Mouse (Mus musculus) lung, postnatal 0 days (tissue): Measurements from ENCODE around the gene Th. TPM values are rescaled to one million over a fixed set of nuclear protein-coding genes. Genes with fewer than 3 reads are reported as not detected.

Source experiments
- ATAC-seq: fragments of 200-750 bp; cut with Nextera tagmentation; 2 replicates; pipeline ENCODE4 v1.8.0; 2017; ENCODE audit warnings: moderate library complexity
- DNase-seq: peaks from one replicate; pipeline ENCODE4 v3.0.0-alpha.2; 2016; ENCODE audit warnings: low spot score
- H3K27ac ChIP-seq: fragments of 300-500 bp; sonication (generic); 2 replicates; pipeline ENCODE4 v1.5.1; 2014; ENCODE audit warnings: antibody characterized with exemption, mild to moderate bottlenecking, low read length, mixed read lengths
- H3K27me3 ChIP-seq: fragments of 300-500 bp; sonication (generic); replicated peaks from 2 replicates; pipeline ENCODE4 v1.6.1; 2014; ENCODE audit warnings: low read length, mixed read lengths; ENCODE audit not compliant: insufficient read depth
- H3K36me3 ChIP-seq: fragments of 300-500 bp; sonication (generic); 2 replicates; pipeline ENCODE4 v1.6.1; 2014; ENCODE audit warnings: low read length, mixed read lengths; ENCODE audit not compliant: insufficient read depth
- H3K4me1 ChIP-seq: fragments of 300-500 bp; sonication (generic); 2 replicates; pipeline ENCODE4 v1.6.1; 2014; ENCODE audit warnings: antibody characterized with exemption, low read depth, low read length, mixed read lengths; ENCODE audit not compliant: insufficient read depth
- H3K4me2 ChIP-seq: fragments of 300-500 bp; sonication (generic); replicated peaks from 2 replicates; pipeline ENCODE4 v1.6.1; 2014; ENCODE audit warnings: low read depth, mild to moderate bottlenecking, low read length, moderate library complexity, mixed read lengths
- H3K4me3 ChIP-seq: fragments of 300-500 bp; sonication (generic); 2 replicates; pipeline ENCODE4 v1.5.1; 2014; ENCODE audit warnings: low read depth, low read length
- H3K9ac ChIP-seq: fragments of 300-500 bp; sonication (generic); replicated peaks from 2 replicates; pipeline ENCODE4 v1.6.1; 2014; ENCODE audit warnings: low read depth, mild to moderate bottlenecking
- H3K9me3 ChIP-seq: fragments of 300-500 bp; sonication (generic); 2 replicates; pipeline ENCODE4 v1.6.1; 2016; ENCODE audit warnings: low read length, mixed read lengths
- CTCF ChIP-seq: IDR thresholded peaks from 2 replicates; pipeline ENCODE4 v1.5.1; 2016; ENCODE audit warnings: antibody characterized with exemption, mild to moderate bottlenecking
- EP300 ChIP-seq: IDR thresholded peaks from 2 replicates; pipeline ENCODE4 v1.6.1; 2016; ENCODE audit warnings: antibody characterized with exemption, mild to moderate bottlenecking, control low read depth
- WGBS: fragments of 180-500 bp; shearing (Covaris S2); extraction: QIAGEN DNeasy Blood & Tissue Kit; methylation state at CpG from one replicate; pipeline ENCODE4 v1.1.7; 2014; 5-methylcytosine and 5-hydroxymethylcytosine counted together
- polyA plus RNA-seq: library from polyadenylated mRNA; unstranded; fragments of >200 nt; fragmentation: Nextera tagmentation; extraction: Ambion mirVana; gene quantifications from 2 replicates; pipeline ENCODE4 v1.2.1, GENCODE M21; 2015

The Th gene
- polyA plus RNA-seq, 1 experiment from 2014 or later = 0.08 TPM

DNA sequence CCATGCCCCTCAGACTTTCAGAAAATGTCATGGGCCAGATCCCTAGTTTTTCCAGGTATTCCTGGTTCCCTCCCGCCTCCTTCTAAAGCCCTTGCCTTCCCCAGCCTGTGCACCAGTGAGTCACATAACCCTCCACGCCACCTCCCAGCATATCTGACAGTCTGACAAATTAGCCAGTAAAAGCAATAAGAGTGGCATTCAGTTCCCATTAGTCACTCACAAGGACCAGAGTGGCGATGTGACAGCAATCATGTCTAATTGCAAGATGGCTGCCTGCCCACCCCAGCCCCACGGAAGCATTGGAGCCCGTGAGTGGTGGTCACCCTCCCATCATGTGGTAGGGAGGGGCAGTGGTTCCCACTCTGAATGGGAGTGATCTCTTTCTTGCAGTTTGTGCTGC, 25.3 kb downstream of the Th start:
- no peaks in the 10 kb centered on the region for H3K4me1 ChIP-seq
- H3K4me2 ChIP-seq = no peak overlapping the region
- no peak overlapping the region for H3K4me3 ChIP-seq
- H3K9ac ChIP-seq = no peak overlapping the region
- H3K9me3 ChIP-seq = no peaks in the 10 kb centered on the region
- ATAC-seq (no peak), DNase-seq (no peak)
- TF ChIP-seq CTCF (no peak), EP300 (no peak)
- no peaks in the 10 kb centered on the region for H3K27me3 ChIP-seq
- no peak overlapping the region for H3K27ac ChIP-seq
- H3K36me3 ChIP-seq = no peaks in the 10 kb centered on the region
- 52% methylated on average over 5 of the region's 5 CpGs for WGBS

DNA sequence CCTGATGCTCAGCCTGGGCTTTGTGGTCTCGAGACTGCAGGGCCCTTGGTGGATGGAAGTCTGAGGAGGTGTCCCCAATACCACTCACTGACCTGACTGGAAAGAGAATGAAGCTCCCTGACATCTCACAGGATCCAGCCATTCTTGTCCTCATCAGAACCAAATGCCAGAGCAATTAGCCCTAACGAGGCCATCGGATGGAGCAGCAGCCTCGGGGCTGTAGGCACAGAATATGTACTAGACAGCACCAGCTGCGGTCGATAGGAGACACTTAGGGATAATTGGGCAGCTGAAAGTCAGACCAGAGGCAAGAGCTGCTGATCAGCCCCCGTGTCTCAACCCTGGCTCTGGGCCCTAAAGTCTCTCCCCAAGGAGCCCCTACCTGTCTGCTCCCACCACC, 26.6 kb downstream of the Th start:
- Histone ChIP-seq H3K27ac (no peak overlapping the region), H3K4me2 (no peak overlapping the region), H3K9me3 (no peaks in the 10 kb centered on the region), H3K36me3 (no peaks in the 10 kb centered on the region), H3K9ac (no peak overlapping the region), H3K4me1 (no peaks in the 10 kb centered on the region), H3K27me3 (no peaks in the 10 kb centered on the region), H3K4me3 (no peak overlapping the region)
- no peak for DNase-seq
- ATAC-seq = no peak
- TF ChIP-seq CTCF = no peak
- no peak for TF ChIP-seq EP300
- WGBS = 66% methylated on average over 7 of the region's 7 CpGs

DNA sequence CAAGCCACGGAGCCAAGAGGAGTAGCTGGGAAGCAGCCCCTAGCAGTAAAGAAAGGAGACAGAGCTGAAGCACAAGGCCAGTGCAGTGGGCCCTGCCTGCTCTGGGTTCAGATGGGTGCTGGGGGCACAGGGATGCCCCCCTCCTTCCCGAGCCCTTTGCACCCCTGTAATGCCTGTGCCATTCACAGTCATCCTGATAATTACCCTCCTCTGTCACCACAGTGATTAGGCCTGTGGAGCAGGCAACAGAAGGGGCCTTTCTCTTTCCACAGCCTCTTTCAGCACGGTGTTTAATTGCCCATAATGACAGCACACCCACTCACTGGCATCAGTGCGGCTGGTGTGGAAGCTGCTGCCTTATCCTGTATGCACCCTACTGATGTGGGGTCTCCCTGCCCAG, 28.0 kb downstream of the Th start:
- Histone ChIP-seq H3K4me1 (no peaks in the 10 kb centered on the region), H3K27me3 (no peaks in the 10 kb centered on the region), H3K27ac (no peak overlapping the region), H3K9ac (no peak overlapping the region), H3K9me3 (no peaks in the 10 kb centered on the region), H3K4me3 (no peak overlapping the region), H3K36me3 (no peaks in the 10 kb centered on the region), H3K4me2 (no peak overlapping the region)
- DNase-seq = no peak
- WGBS = 36% methylated on average over 4 of the region's 4 CpGs
- no peak for ATAC-seq
- TF ChIP-seq CTCF = no peak
- TF ChIP-seq EP300 = no peak

DNA sequence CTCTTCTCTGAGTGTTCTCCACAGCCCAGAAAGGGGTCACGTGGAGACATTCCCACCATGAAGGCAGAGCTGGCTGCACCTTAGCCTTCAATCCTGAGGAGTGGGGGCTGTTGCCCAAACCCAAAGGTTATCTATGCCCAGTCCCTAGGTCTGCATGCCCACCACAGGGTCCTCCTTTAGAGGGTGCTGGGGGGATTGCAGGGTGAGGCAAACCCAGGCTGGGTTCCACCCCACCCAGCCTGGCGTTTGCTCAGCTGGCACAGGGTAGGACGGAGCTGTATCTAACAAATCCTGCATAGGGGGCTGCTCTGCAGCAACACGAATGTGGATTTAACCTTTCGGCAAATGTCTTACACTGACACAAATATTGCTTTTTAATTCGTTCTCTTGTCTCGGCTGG, 29.2 kb downstream of the Th start:
- H3K27me3 ChIP-seq = no peaks in the 10 kb centered on the region
- no peaks in the 10 kb centered on the region for H3K9me3 ChIP-seq
- no peaks in the 10 kb centered on the region for H3K36me3 ChIP-seq
- no peaks in the 10 kb centered on the region for H3K4me1 ChIP-seq
- H3K4me3 ChIP-seq = no peak overlapping the region
- ATAC-seq = no peak
- TF ChIP-seq EP300 = no peak
- no peak for TF ChIP-seq CTCF
- no peak for DNase-seq
- H3K9ac ChIP-seq = no peak overlapping the region
- no peak overlapping the region for H3K27ac ChIP-seq
- 54% methylated on average over 7 of the region's 7 CpGs for WGBS
- no peak overlapping the region for H3K4me2 ChIP-seq

DNA sequence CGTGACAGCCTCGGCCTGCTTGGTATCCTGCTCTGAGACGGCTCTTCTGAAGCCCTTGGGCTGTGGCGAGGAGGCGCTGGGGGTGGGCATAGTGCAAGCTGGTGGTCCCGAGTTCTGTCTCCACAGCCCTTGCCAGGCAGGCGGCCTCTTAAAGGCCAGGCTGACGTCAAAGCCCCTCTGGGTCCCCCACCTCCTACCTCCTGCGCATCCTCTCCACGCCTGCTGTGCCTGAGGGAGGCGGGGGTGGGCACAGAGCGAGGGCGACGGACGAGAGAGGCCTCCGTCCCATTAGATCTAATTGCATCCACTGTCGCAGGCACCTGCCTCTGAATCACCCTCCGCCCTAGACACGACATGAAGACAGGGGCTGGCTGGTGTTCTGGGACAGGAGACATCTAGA, 31.1 kb downstream of the Th start:
- ATAC-seq = no peak
- Histone ChIP-seq H3K4me2 (no peak overlapping the region), H3K36me3 (no peaks in the 10 kb centered on the region), H3K9ac (no peak overlapping the region), H3K4me3 (no peak overlapping the region), H3K27me3 (no peaks in the 10 kb centered on the region), H3K9me3 (no peaks in the 10 kb centered on the region), H3K4me1 (no peaks in the 10 kb centered on the region), H3K27ac (no peak overlapping the region)
- no peak for DNase-seq
- no peak for TF ChIP-seq CTCF
- no peak for TF ChIP-seq EP300
- 60% methylated on average over 19 of the region's 19 CpGs for WGBS

DNA sequence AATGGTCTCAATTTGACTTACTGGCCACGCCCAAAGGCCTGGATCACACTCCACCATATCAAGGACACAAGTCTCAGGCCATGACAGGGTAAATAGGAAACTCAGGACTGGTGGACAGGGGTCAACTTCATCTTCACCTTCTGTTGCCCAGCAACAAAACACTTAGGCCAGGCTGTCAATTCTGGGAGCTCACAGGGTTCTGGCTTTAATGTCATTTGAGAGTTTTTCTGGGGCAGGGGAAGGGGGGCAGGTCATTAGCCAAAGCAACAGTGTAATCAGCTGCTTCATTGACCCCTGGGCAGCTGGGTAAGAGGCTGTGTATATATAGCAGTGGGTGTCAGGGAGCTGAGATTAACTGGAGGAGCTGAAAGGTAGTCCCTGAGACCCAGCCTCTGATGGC, 33.5 kb downstream of the Th start:
- DNase-seq = no peak
- H3K27ac ChIP-seq = no peak overlapping the region
- H3K4me1 ChIP-seq = no peaks in the 10 kb centered on the region
- ATAC-seq = no peak
- no peak overlapping the region for H3K9ac ChIP-seq
- no peak overlapping the region for H3K4me2 ChIP-seq
- no peaks in the 10 kb centered on the region for H3K9me3 ChIP-seq
- H3K36me3 ChIP-seq = no peaks in the 10 kb centered on the region
- no peaks in the 10 kb centered on the region for H3K27me3 ChIP-seq
- TF ChIP-seq CTCF = no peak
- TF ChIP-seq EP300 = no peak
- 52% methylated on average over 1 of the region's 1 CpGs for WGBS
- H3K4me3 ChIP-seq = no peak overlapping the region

DNA sequence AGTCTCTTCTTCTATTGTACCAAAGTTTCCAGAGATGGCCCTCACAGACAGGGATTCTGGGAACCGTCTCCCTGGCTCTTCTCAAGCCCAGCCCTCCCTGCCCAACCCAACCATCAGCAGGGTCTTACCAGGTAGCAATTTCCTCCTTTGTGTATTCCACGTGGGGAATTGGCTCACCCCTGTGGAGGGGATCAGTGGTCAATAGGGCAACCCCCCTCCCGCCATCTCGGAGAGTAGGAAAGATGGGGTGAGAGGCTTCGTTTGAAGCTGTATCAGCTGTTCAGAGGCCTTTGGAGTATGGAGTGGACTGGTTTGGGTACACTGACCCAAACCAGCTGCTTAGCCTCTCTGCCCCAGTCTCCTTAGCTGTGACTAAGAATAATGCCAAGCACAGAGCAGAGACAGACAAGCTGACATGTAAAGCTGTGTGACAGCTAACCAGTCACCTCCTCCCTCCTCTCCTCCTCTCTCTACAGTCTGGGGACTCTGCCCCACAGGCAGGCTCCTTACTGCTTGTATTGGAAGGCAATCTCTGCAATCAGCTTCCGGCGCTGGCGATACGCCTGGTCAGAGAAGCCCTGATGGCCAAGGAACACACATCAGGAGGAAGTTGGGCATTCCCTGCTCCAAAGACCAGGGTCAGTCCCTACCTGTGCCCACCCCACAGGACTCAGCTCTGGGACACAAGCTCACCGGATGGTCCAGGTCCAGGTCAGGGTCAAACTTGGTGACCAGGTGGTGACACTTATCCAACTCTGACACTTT, 34.8 kb downstream of the Th start:
- H3K9ac ChIP-seq = no peak overlapping the region
- no peaks in the 10 kb centered on the region for H3K27me3 ChIP-seq
- H3K9me3 ChIP-seq = no peaks in the 10 kb centered on the region
- H3K4me2 ChIP-seq = no peak overlapping the region
- H3K27ac ChIP-seq = no peak overlapping the region
- DNase-seq (no peak), ATAC-seq (no peak)
- no peak overlapping the region for H3K4me3 ChIP-seq
- 72% methylated on average over 10 of the region's 10 CpGs for WGBS
- no peak for TF ChIP-seq EP300
- TF ChIP-seq CTCF = no peak
- H3K36me3 ChIP-seq = no peaks in the 10 kb centered on the region
- H3K4me1 ChIP-seq = no peaks in the 10 kb centered on the region
